Mouse (Mus musculus) forebrain, embryonic 15.5 days (tissue): ENCODE results near the gene Timm29. TPM values are rescaled to one million over a fixed set of nuclear protein-coding genes. Genes with fewer than 3 reads are reported as not detected.
"Not testable (repeated sequence)": the region's sequence is repeated elsewhere in the genome, so short reads cannot be mapped to it uniquely, and the experiment has no call there.

Source experiments
- ATAC-seq: fragments of 200-750 bp; cut with Nextera tagmentation; replicated peaks from 2 replicates; pipeline ENCODE4 v1.8.0; 2017; ENCODE audit warnings: mild to moderate bottlenecking, moderate TSS enrichment, moderate library complexity
- H3K27ac ChIP-seq: fragments of 300-500 bp; sonication (generic); replicated peaks from 2 replicates; pipeline ENCODE4 v1.5.1; 2015; ENCODE audit warnings: mild to moderate bottlenecking, inconsistent platforms
- H3K27me3 ChIP-seq: fragments of 300-500 bp; sonication (generic); 2 replicates; pipeline ENCODE4 v1.6.1; 2015; ENCODE audit warnings: inconsistent platforms
- H3K36me3 ChIP-seq: fragments of 300-500 bp; sonication (generic); 2 replicates; pipeline ENCODE4 v1.6.1; 2015; ENCODE audit warnings: mild to moderate bottlenecking, inconsistent platforms
- H3K4me1 ChIP-seq: fragments of 300-500 bp; sonication (generic); 2 replicates; pipeline ENCODE4 v1.6.1; 2015; ENCODE audit warnings: inconsistent platforms
- H3K4me2 ChIP-seq: fragments of 300-500 bp; sonication (generic); replicated peaks from 2 replicates; pipeline ENCODE4 v1.6.1; 2015; ENCODE audit warnings: mild to moderate bottlenecking, inconsistent platforms
- H3K4me3 ChIP-seq: fragments of 300-500 bp; sonication (generic); 2 replicates; pipeline ENCODE4 v1.5.1; 2015; ENCODE audit warnings: mild to moderate bottlenecking, inconsistent platforms
- H3K9ac ChIP-seq: fragments of 300-500 bp; sonication (generic); replicated peaks from 2 replicates; pipeline ENCODE4 v1.6.1; 2015; ENCODE audit warnings: mild to moderate bottlenecking, inconsistent platforms
- H3K9me3 ChIP-seq: fragments of 300-500 bp; sonication (generic); 2 replicates; pipeline ENCODE4 v1.6.1; 2016; ENCODE audit warnings: inconsistent platforms
- WGBS: fragments of 180-500 bp; shearing (Covaris S2); methylation state at CpG from one replicate; pipeline ENCODE4 v1.1.7; 2015; ENCODE audit warnings: mixed read lengths; 5-methylcytosine and 5-hydroxymethylcytosine counted together
- polyA plus RNA-seq: library from polyadenylated mRNA; unstranded; fragments of >200 nt; fragmentation: Nextera tagmentation; extraction: Ambion mirVana; gene quantifications from 2 replicates; pipeline ENCODE4 v1.2.1, GENCODE M21; 2015

Gene Timm29
- polyA plus RNA-seq, 1 experiment from 2014 or later: 61.2 TPM

GRCm38 (mm10) chr9:21588350-21588749 lies 4.2 kb upstream of the Timm29 start:
- no peak overlapping the region for H3K4me2 ChIP-seq
- H3K27ac ChIP-seq: no peak overlapping the region
- no peak for ATAC-seq
- H3K9me3 ChIP-seq: no peaks in the 10 kb centered on the region
- no peak overlapping the region for H3K4me3 ChIP-seq
- H3K27me3 ChIP-seq: no peaks in the 10 kb centered on the region
- peaks cover 12% of the 10 kb centered on the region for H3K4me1 ChIP-seq
- WGBS: 90% methylated on average over 8 of the region's 8 CpGs
- no peak overlapping the region for H3K9ac ChIP-seq
- H3K36me3 ChIP-seq: peaks cover 68% of the 10 kb centered on the region

- Histone ChIP-seq H3K4me2 (no peak overlapping the region), H3K36me3 (peaks cover 57% of the 10 kb centered on the region), H3K4me3 (no peak overlapping the region), H3K27ac (no peak overlapping the region), H3K9me3 (no peaks in the 10 kb centered on the region), H3K27me3 (no peaks in the 10 kb centered on the region), H3K4me1 (peaks cover 23% of the 10 kb centered on the region), H3K9ac (no peak overlapping the region)
- no peak for ATAC-seq
- WGBS: 82% methylated on average over 5 of the region's 5 CpGs
These were observed 3.0 kb upstream of the Timm29 start for GRCm38 (mm10) chr9:21589538-21589937.

GRCm38 (mm10) chr9:21591127-21591830 lies 1.2 kb upstream of the Timm29 start:
- Histone ChIP-seq H3K4me3 (peak overlapping the region; percentile 100; the same call in 1 of the 2 replicates), H3K4me2 (0 out of 2 replicates have a peak overlapping the region, but pooled peaks have one; percentile 87), H3K27me3 (no peaks in the 10 kb centered on the region), H3K36me3 (peaks cover 54% of the 10 kb centered on the region), H3K9ac (no peak overlapping the region), H3K27ac (no peak overlapping the region), H3K9me3 (no peaks in the 10 kb centered on the region), H3K4me1 (peaks cover 32% of the 10 kb centered on the region)
- ATAC-seq: no peak
- 81% methylated on average over 6 of the region's 6 CpGs for WGBS

- Histone ChIP-seq H3K36me3 (peaks cover 49% of the 10 kb centered on the region), H3K4me3 (peak overlapping the region; percentile 100), H3K27me3 (no peaks in the 10 kb centered on the region), H3K4me2 (peak overlapping the region; percentile 87), H3K4me1 (peaks cover 32% of the 10 kb centered on the region), H3K27ac (peak overlapping the region; percentile 67), H3K9me3 (no peaks in the 10 kb centered on the region), H3K9ac (peak overlapping the region; percentile 61)
- WGBS: 21% methylated on average over 17 of the region's 17 CpGs
- peak; percentile 0; the same call in 1 of the 2 replicates for ATAC-seq
These were observed 455 bp upstream of the Timm29 start for GRCm38 (mm10) chr9:21591831-21592702.

- H3K27me3 ChIP-seq: no peaks in the 10 kb centered on the region
- peak overlapping the region; percentile 92 for H3K27ac ChIP-seq
- H3K4me1 ChIP-seq: peaks cover 32% of the 10 kb centered on the region
- 1% methylated on average over 54 of the region's 69 CpGs for WGBS
- H3K9me3 ChIP-seq: no peaks in the 10 kb centered on the region
- H3K36me3 ChIP-seq: peaks cover 38% of the 10 kb centered on the region
- ATAC-seq: peak; percentile 62
- peak overlapping the region; percentile 100 for H3K4me3 ChIP-seq
- peak overlapping the region; percentile 87 for H3K4me2 ChIP-seq
- peak overlapping the region; percentile 89 for H3K9ac ChIP-seq
These were observed 700 bp downstream of the Timm29 start for GRCm38 (mm10) chr9:21593122-21593721.

GRCm38 (mm10) chr9:21594350-21594749 lies 1.8 kb downstream of the Timm29 start:
- Histone ChIP-seq H3K36me3 (peaks cover 26% of the 10 kb centered on the region), H3K4me1 (peaks cover 32% of the 10 kb centered on the region), H3K4me3 (peak overlapping the region; percentile 100), H3K4me2 (peak overlapping the region; percentile 87)
- H3K27ac ChIP-seq, H3K27me3 ChIP-seq, H3K9ac ChIP-seq, ATAC-seq, H3K9me3 ChIP-seq: not testable (repeated sequence)
- 90% methylated on average over 8 of the region's 8 CpGs for WGBS

- no peak for ATAC-seq
These were observed 2.3 kb downstream of the Timm29 start for GRCm38 (mm10) chr9:21594838-21595237.

GRCm38 (mm10) chr9:21598198-21598597 lies 5.7 kb downstream of the Timm29 start:
- Histone ChIP-seq H3K4me1 (peaks cover 21% of the 10 kb centered on the region), H3K9ac (no peak overlapping the region), H3K27me3 (no peaks in the 10 kb centered on the region), H3K36me3 (peaks cover 17% of the 10 kb centered on the region), H3K27ac (no peak overlapping the region), H3K4me3 (no peak overlapping the region), H3K9me3 (no peaks in the 10 kb centered on the region), H3K4me2 (no peak overlapping the region)
- ATAC-seq: no peak
- WGBS: 47% methylated on average over 2 of the region's 2 CpGs

More at GRCm38 (mm10) chr9:21594838-21595237, 2.3 kb downstream of the Timm29 start:
- H3K9me3 ChIP-seq: no peaks in the 10 kb centered on the region
- no peak overlapping the region for H3K27ac ChIP-seq
- peaks cover 22% of the 10 kb centered on the region for H3K36me3 ChIP-seq
- no peak overlapping the region for H3K4me3 ChIP-seq
- WGBS: 90% methylated on average over 2 of the region's 2 CpGs
- H3K4me2 ChIP-seq: no peak overlapping the region
- peaks cover 32% of the 10 kb centered on the region for H3K4me1 ChIP-seq
- no peaks in the 10 kb centered on the region for H3K27me3 ChIP-seq
- no peak overlapping the region for H3K9ac ChIP-seq

GRCm38 (mm10) chr9:21600186-21600585 lies 7.7 kb downstream of the Timm29 start:
- Histone ChIP-seq H3K27me3 (no peaks in the 10 kb centered on the region), H3K9me3 (no peaks in the 10 kb centered on the region), H3K4me2 (no peak overlapping the region), H3K4me3 (no peak overlapping the region), H3K4me1 (peaks cover 2% of the 10 kb centered on the region; the same call in 1 of the 2 replicates), H3K27ac (no peak overlapping the region), H3K9ac (no peak overlapping the region), H3K36me3 (peaks cover 11% of the 10 kb centered on the region)
- WGBS: 79% methylated on average over 3 of the region's 3 CpGs
- no peak for ATAC-seq

GRCm38 (mm10) chr9:21601073-21601472 lies 8.6 kb downstream of the Timm29 start:
- no peak overlapping the region for H3K27ac ChIP-seq
- H3K9ac ChIP-seq: no peak overlapping the region
- no peak for ATAC-seq
- H3K36me3 ChIP-seq: peaks cover 4% of the 10 kb centered on the region
- H3K4me3 ChIP-seq: no peak overlapping the region
- no peaks in the 10 kb centered on the region for H3K27me3 ChIP-seq
- no peaks in the 10 kb centered on the region for H3K4me1 ChIP-seq
- 91% methylated on average over 2 of the region's 2 CpGs for WGBS
- H3K4me2 ChIP-seq: no peak overlapping the region
- no peaks in the 10 kb centered on the region for H3K9me3 ChIP-seq

- Histone ChIP-seq H3K27me3 (no peaks in the 10 kb centered on the region), H3K27ac (no peak overlapping the region), H3K4me3 (no peak overlapping the region), H3K36me3 (no peaks in the 10 kb centered on the region), H3K9me3 (no peaks in the 10 kb centered on the region), H3K9ac (no peak overlapping the region), H3K4me2 (no peak overlapping the region), H3K4me1 (no peaks in the 10 kb centered on the region)
- 49% methylated on average over 10 of the region's 10 CpGs for WGBS
- ATAC-seq: peak; percentile 53
These were observed 9.3 kb downstream of the Timm29 start for GRCm38 (mm10) chr9:21601722-21602399.
